Mouse (Mus musculus) MN1 (cell line): ENCODE measurements around the gene Wipi1.

Experiments used
- DNase-seq: peaks from one replicate; pipeline ENCODE4 v3.0.0-alpha.2; 2016; ENCODE audit warnings: low spot score

The Wipi1 gene

DNA sequence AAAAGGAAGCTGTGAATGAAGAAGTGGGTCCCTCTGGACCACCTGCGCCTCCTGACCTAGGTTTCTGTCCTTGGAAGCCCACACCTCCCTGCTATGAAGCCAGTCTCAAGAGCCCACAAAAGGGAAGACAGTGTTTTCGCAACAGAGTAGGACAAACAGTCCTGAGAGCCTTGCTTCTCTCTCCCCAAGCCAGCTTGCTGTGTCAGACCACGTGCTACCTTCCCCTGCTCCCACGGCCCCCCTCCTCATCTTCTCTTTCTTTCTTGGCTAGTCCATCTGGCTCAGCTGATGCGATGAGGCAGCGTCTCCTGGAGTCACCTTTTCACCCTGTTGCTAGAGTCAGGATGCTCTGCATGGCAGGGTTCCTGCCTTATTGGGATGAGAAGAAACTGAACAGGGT is 72.5 kb downstream of the Wipi1 start:
- no peak for DNase-seq

DNA sequence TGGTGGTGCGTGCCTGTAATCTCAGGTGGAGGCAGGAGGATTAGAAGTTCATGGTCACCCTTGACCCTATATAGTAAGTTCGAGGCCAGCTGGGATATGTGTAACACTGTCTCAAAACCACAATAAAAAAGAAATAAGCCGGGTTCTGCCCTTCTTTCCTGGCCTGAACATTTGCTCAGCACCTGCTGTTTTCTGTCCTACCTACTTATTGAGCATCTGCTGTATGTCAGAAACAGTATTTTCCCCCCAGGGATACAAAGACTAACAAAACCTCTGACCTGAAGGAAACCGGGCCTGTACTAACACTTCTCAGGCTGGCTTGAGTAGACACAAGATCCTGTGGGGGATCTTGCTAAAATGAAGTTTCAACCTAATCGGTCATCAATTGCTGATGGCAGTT is 74.8 kb downstream of the Wipi1 start:
- DNase-seq, result no peak

DNA sequence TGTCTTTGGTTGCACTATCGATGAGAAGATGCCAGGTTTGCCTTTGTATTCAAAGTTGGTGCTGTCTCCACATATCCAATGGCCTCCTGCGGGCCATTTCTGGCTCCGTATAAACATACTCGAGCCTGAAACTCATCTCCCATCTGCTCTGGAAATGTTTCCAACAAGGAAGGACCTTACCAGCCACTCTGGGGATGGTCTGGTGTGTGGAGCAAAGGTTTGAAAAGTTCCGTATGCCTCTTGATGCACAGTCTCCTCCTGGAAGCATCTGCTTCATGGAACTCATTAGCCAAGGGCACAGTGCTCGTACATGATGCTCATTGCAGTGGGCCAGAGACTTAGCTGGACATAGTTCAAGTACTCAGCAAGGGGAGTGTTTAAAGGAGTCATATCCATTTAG is 75.8 kb downstream of the Wipi1 start:
- DNase-seq, result no peak

DNA sequence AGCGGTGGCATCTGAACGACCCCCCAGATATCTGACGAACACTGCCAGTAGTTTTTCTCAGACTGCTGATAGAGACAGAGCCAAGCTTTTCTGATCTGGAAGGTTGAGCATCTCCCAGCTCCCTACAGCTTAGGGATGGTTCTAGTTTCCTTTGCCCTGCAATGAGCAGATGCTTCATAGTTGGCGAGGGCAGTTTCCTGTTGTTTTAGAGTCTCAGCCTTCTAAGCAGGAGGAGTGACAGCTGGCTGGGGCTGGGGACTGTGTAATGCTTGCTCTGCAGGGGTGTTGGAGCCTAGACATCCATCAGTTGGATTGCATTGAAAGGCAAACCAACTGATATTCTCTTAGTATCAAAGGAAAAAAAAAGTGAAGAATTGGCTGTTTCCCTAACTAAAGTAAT is 81.7 kb downstream of the Wipi1 start:
- DNase-seq, result no peak

DNA sequence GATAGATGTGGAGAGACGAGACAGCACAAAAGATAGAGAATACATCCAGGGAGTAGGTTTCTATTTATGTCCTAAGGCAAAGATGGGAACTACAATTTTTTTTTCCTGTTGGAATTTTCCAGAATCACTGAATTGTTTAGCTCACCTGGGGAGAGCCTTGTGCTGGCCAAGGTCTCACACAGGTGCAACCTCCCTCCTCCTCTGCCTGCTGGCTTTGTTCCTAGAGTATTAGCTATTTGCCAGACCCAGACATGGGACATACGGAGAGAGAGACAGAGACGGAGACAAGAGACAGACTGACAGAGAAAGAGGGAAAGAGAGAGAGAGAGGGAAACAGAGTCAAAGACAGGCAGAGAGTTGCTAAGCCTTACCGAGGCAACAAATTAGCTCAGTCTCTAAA is 86.2 kb downstream of the Wipi1 start:
- DNase-seq, result no peak

DNA sequence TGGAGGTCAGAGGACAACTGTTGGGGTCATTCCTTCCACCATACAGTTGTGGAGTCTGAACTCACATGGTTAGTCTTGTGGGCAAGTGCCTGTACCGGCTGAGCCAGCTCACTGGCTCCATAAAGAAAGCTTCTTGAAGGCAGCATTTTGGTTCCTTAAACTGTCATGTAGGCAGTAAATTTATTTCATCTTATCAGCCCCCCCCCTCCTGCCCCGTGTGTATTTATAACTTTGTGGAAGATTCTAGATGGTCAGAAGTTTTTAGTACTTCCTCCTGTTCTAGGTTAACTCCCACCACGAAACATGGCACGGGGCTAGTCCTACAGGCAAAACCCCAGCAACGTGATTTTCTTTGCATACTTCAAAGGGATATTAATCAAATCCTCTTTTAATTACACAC is 86.9 kb downstream of the Wipi1 start:
- DNase-seq, result no peak
